Mouse (Mus musculus): ENCODE data around the gene Itga2b. TPM values are rescaled to one million over a fixed set of nuclear protein-coding genes. Genes with fewer than 3 reads are reported as not detected.

Gene Itga2b
- total RNA-seq, 2 experiments from 2014 or later = 1.2 to 3.9 TPM

GRCm38 (mm10) chr11:102437120-102438061 is 32.5 kb downstream of the Itga2b start:
- DNase-seq (ENCODE audit: low spot score in 2 of 2) = peak; percentile 68 to 77

- DNase-seq (ENCODE audit: low spot score in 2 of 2) = no peak
Measured at GRCm38 (mm10) chr11:102436471-102436790, 33.5 kb downstream of the Itga2b start.

DNA sequence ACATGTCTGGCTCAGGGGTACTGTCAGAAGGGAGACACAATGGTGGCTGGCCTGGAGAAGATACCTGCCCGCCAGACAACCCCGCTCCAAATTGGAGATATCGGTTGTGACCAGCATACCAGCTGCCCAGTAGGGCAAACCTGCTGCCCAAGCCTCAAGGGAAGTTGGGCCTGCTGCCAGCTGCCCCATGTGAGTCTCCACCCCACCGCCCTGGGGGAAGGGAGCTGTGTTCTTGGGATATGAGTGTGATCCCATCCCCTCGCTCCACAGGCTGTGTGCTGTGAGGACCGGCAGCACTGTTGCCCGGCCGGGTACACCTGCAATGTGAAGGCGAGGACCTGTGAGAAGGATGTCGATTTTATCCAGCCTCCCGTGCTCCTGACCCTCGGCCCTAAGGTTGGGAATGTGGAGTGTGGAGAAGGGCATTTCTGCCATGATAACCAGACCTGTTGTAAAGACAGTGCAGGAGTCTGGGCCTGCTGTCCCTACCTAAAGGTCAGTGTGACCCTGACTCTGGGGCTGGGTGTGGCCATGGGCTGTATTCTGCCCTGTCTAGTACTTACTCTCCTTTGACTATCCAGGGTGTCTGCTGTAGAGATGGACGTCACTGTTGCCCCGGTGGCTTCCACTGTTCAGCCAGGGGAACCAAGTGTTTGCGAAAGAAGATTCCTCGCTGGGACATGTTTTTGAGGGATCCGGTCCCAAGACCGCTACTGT is 34.0 kb downstream of the Itga2b start:
- DNase-seq (ENCODE audit: low spot score in 2 of 2) = no peak

DNA sequence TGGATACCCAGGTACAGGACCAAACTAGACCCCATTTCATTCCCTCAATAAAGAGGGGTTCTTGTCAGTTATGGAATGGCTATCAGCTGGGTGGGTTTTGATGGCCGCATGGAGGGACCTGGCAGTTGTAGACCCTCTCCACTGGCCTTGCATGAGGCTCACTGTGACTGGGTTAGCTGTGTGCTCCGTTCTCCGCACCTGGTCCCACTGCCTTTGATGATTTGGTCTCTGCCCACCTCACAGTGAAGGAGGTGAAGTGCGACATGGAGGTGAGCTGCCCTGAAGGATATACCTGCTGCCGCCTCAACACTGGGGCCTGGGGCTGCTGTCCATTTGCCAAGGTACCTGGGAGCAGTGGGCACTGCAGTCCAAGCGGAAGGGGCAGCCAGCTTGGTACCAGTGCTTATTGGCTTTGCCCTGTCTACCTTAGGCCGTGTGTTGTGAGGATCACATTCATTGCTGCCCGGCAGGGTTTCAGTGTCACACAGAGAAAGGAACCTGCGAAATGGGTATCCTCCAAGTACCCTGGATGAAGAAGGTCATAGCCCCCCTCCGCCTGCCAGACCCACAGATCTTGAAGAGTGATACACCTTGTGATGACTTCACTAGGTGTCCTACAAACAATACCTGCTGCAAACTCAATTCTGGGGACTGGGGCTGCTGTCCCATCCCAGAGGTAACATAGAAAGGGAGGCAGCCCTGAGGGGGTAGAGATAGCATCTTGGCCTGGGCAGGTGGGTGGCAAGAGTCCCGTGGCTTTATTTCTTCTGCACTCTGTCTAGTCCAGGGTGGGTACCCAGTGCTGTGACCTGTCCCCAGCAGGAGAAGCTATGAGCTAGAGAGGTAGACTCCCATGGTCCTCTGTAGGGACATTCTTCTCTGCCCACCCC is 34.9 kb downstream of the Itga2b start:
- DNase-seq (ENCODE audit: low spot score in 2 of 2) = no peak

DNA sequence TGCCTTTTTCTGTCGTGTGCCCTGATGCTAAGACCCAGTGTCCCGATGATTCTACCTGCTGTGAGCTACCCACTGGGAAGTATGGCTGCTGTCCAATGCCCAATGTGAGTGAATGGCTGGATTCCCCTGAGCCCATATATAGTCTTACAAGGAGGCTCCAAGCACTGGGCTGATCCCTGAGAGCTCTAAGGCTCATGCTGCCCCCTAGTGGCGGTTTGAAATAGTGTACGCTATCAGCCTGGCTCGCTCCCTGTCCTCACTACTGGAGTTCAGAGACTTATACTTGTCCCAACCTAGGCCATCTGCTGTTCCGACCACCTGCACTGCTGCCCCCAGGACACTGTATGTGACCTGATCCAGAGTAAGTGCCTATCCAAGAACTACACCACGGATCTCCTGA is 35.5 kb downstream of the Itga2b start:
- peak; percentile 78 to 94 for DNase-seq (ENCODE audit: low spot score in 2 of 2)

DNA sequence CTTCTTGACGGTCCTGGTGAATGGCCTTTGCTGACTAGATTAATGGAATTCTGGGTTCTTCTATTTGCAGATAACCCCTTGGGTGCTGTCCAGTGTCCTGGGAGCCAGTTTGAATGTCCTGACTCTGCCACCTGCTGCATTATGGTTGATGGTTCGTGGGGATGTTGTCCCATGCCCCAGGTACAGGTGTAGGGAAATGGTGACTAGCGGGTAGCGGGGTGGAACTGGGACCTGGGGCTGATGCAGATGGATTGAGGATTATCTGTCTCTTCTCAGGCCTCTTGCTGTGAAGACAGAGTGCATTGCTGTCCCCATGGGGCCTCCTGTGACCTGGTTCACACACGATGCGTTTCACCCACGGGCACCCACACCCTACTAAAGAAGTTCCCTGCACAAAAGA is 36.1 kb downstream of the Itga2b start:
- no peak for DNase-seq (ENCODE audit: low spot score in 2 of 2)

GRCm38 (mm10) chr11:102432896-102433295 is 37.0 kb downstream of the Itga2b start:
- peak in 1 of 2 experiments; percentile 43 for DNase-seq (ENCODE audit: low spot score in 2 of 2)

DNA sequence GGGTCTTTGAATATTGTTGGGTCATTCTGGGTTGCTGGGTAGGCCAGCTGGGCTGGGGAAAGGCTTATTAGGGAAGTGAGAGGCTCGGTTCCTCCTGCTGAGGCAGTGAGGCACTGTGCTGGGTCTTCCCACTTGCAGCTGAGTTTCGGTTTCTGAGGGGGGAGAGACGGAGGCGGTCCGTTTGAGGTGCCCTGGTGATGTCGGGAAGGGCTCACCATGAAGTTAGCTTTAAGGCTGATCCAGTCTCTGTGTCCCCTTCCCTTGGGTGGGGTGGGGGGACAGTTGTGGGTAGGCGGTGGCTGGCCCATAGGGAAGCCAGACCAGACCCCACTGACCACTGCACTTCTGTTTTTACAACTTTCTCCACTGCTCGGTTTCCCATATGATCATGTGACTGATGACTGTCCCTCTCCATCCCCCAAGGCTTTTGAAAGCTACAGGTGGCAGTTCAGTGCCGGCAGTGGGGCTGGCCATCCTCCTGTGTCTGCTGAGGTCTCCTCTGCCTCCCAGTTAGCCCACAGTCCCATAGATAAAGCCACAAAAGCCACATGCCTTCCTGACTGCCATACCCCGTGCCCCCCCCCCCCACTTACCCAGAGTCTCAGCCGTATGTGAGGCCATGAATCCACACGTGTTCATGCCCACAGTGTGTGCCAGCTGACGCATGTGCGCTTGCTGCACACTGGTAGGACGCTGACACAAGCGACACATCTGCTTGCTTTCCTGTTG is 37.6 kb downstream of the Itga2b start:
- DNase-seq (ENCODE audit: low spot score in 2 of 2) = no peak

- DNase-seq (ENCODE audit: low spot score in 2 of 2) = no peak
Measured at GRCm38 (mm10) chr11:102431728-102432114, 38.2 kb downstream of the Itga2b start.

GRCm38 (mm10) chr11:102431018-102431645 is 38.8 kb downstream of the Itga2b start:
- DNase-seq (ENCODE audit: low spot score in 2 of 2) = peak; percentile 72 to 91

GRCm38 (mm10) chr11:102430121-102431017 is 39.6 kb downstream of the Itga2b start, which contains the start of gene Grn:
Grn (plus strand) TSS chr11:102430315.
- DNase-seq (ENCODE audit: low spot score in 2 of 2) = peak; percentile 91 to 95

DNA sequence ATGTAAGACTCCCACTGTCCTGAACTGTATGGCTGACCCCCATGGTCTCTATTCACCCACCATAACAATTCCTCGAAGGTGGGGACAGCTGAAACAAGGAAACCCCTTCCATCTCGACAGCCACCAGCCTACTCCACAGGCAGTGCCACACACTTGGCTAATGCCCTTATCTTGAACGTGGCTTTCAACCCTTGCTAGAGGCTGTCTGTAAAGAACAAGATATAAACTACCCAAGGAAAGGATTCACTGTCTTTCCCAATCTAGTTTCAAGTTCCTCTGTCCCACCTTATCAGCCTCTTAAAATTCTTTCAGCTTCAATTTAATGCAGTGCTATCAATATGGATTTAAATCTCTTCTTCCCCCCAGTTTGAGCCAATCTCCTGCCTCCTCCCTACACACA is 40.4 kb downstream of the Itga2b start:
- DNase-seq (ENCODE audit: low spot score in 2 of 2) = no peak

DNA sequence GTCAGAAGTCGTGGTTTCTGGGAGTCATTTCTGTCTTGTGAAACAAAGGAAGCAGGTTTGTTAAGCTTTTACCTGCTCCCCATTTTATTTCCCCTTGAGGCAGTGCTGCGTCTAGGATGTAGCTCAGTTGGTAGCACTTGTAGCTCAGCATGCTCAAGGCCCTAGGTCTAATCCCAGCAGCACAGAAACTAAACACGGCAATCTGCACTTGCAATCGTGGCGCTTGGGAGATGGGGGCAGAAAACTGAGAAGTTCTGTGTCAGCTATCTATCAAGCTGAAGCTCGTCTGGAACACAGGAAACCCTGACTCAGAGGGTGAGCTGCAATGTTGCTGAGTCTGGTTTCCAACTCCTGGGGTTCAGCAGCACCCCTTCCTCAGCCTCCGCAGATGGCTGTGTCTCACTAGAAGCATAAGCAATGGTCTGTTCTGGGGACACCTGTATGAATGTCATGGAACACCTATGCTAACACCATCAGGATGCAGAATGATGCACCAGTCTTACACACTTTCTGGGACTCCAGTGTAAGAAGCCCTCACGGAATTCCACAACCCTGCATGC is 40.9 kb downstream of the Itga2b start:
- DNase-seq (ENCODE audit: low spot score in 2 of 2) = no peak

- no peak for DNase-seq (ENCODE audit: low spot score in 2 of 2)
Measured at GRCm38 (mm10) chr11:102425555-102426316, 44.2 kb downstream of the Itga2b start.

GRCm38 (mm10) chr11:102424666-102425065 is 45.3 kb downstream of the Itga2b start:
- DNase-seq (ENCODE audit: low spot score in 2 of 2) = no peak

DNA sequence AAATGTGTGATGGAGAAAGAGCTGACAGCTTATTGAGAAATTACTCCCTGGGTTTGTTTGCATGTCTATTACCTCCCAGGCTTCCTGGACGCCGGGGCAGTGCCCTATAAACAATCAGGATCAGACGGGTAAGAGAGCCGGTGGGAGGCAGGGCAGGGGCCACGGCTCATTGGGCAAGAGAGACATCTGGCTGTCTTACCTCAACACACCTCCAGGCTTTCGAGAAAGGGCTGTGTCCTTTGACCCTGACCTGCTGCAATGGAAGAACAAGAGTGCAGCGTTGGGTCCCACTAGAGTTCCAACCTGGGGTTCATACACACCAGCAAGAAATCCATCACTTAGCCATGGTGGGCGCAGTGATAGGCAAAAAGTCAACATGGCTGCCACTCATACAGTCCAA is 48.4 kb downstream of the Itga2b start:
- no peak for DNase-seq (ENCODE audit: low spot score in 2 of 2)

GRCm38 (mm10) chr11:102418887-102419286 is 51.0 kb downstream of the Itga2b start:
- DNase-seq (ENCODE audit: low spot score in 2 of 2) = no peak

- no peak for DNase-seq (ENCODE audit: low spot score in 2 of 2)
Measured at GRCm38 (mm10) chr11:102417160-102417559, 52.8 kb downstream of the Itga2b start.

Data from layer of hippocampus, adult 18-20 months (tissue).